Mouse (Mus musculus) ES-E14 (cell line): Measurements from ENCODE around the gene Il1rl2.

ENCODE experiments used
- CHD2 ChIP-seq: IDR thresholded peaks from 2 replicates; pipeline ENCODE4 v1.6.1; 2014; ENCODE audit warnings: mild to moderate bottlenecking, low read depth, low read length, inconsistent platforms
- HCFC1 ChIP-seq: IDR thresholded peaks from 2 replicates; pipeline ENCODE4 v1.6.1; 2012; ENCODE audit warnings: low read length, inconsistent platforms, borderline replicate concordance; ENCODE audit not compliant: insufficient read depth
- MAFK ChIP-seq: IDR thresholded peaks from 2 replicates; pipeline ENCODE4 v1.6.1; 2014; ENCODE audit warnings: mild to moderate bottlenecking, low read depth, low read length, inconsistent platforms; ENCODE audit not compliant: insufficient read depth
- ZC3H11A ChIP-seq: IDR thresholded peaks from 2 replicates; pipeline ENCODE4 v1.6.1; 2012; ENCODE audit warnings: low read depth, mild to moderate bottlenecking, inconsistent platforms, low read length, borderline replicate concordance
- ZNF384 ChIP-seq: IDR thresholded peaks from 2 replicates; pipeline ENCODE4 v1.6.1; 2012; ENCODE audit warnings: low read depth, low read length, inconsistent platforms

DNA sequence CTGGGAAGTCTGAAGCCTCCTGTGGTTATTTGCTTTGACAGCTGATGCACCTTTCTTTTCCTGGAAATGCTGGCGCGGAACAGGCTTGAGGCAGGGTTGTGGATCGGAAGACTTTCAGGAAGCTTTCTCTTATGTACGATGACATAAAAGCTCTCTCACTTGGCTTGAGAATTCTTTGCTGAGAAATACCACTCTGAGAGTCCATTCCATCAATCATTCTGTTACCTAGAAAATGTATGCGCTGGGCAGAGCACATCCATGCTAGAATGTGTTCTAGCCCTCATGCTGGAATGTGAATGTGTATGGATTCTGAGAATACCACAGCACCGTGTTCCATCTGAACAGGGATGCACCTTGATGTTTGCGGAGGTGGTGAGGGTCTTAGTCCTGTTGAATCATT lies 89.9 kb downstream of the Il1rl2 start:
- no peak for TF ChIP-seq ZC3H11A
- no peak for TF ChIP-seq ZNF384
- TF ChIP-seq MAFK: no peak
- TF ChIP-seq CHD2: no peak
- no peak for TF ChIP-seq HCFC1
